Mouse (Mus musculus) midbrain, embryonic 10.5 days (tissue): ENCODE results near the gene Dcaf4. TPM values are rescaled to one million over a fixed set of nuclear protein-coding genes. Genes with fewer than 3 reads are reported as not detected.

Source experiments
- DNase-seq: peaks from one replicate; pipeline ENCODE4 v3.0.0-alpha.2; 2017; ENCODE audit warnings: low spot score
- H3K27ac ChIP-seq: fragments of 300-500 bp; sonication (generic); replicated peaks from 2 replicates; pipeline ENCODE4 v1.5.1; 2016; ENCODE audit warnings: mild to moderate bottlenecking
- H3K27me3 ChIP-seq: fragments of 300-500 bp; sonication (generic); 2 replicates; pipeline ENCODE4 v1.6.1; 2016; ENCODE audit warnings: low read depth, mild to moderate bottlenecking; ENCODE audit not compliant: poor library complexity, severe bottlenecking
- H3K36me3 ChIP-seq: fragments of 300-500 bp; sonication (generic); 2 replicates; pipeline ENCODE4 v1.6.1; 2016; ENCODE audit warnings: mild to moderate bottlenecking, moderate library complexity
- H3K4me1 ChIP-seq: fragments of 300-500 bp; sonication (generic); 2 replicates; pipeline ENCODE4 v1.6.1; 2016
- H3K4me3 ChIP-seq: fragments of 300-500 bp; sonication (generic); 2 replicates; pipeline ENCODE4 v1.5.1; 2016; ENCODE audit warnings: mild to moderate bottlenecking, moderate library complexity
- H3K9me3 ChIP-seq: fragments of 300-500 bp; sonication (generic); replicated peaks from 2 replicates; pipeline ENCODE4 v1.6.1; 2016; ENCODE audit warnings: mild to moderate bottlenecking
- WGBS: fragments of 180-500 bp; shearing (Covaris S2); methylation state at CpG from one replicate; pipeline ENCODE4 v1.1.7; 2016; 5-methylcytosine and 5-hydroxymethylcytosine counted together
- polyA plus RNA-seq: library from polyadenylated mRNA; unstranded; fragments of >200 nt; fragmentation: Nextera tagmentation; extraction: Ambion mirVana; gene quantifications from 2 replicates; pipeline ENCODE4 v1.2.1, GENCODE M21; 2016

Dcaf4 gene
- polyA plus RNA-seq, 1 experiment from 2014 or later: 23.8 TPM

GRCm38 (mm10) chr12:83527816-83528215 is 7.5 kb downstream of the Dcaf4 start:
- Histone ChIP-seq H3K27me3 (no peaks in the 10 kb centered on the region), H3K27ac (no peak overlapping the region), H3K4me3 (no peak overlapping the region), H3K36me3 (peaks cover 21% of the 10 kb centered on the region), H3K9me3 (no peaks in the 10 kb centered on the region), H3K4me1 (peaks cover 13% of the 10 kb centered on the region)
- DNase-seq: no peak
- WGBS: 73% methylated on average over 6 of the region's 6 CpGs

- Histone ChIP-seq H3K36me3 (peaks cover 26% of the 10 kb centered on the region), H3K4me3 (no peak overlapping the region), H3K4me1 (peaks cover 10% of the 10 kb centered on the region), H3K9me3 (no peaks in the 10 kb centered on the region), H3K27ac (no peak overlapping the region), H3K27me3 (no peaks in the 10 kb centered on the region)
- 90% methylated on average over 5 of the region's 5 CpGs for WGBS
- DNase-seq: no peak
Observed at GRCm38 (mm10) chr12:83528665-83529064, 8.4 kb downstream of the Dcaf4 start.

GRCm38 (mm10) chr12:83531992-83532391 is 11.7 kb downstream of the Dcaf4 start:
- no peak overlapping the region for H3K27ac ChIP-seq
- peaks cover 53% of the 10 kb centered on the region for H3K36me3 ChIP-seq
- no peak for DNase-seq
- H3K27me3 ChIP-seq: no peaks in the 10 kb centered on the region
- no peak overlapping the region for H3K4me3 ChIP-seq
- H3K4me1 ChIP-seq: peaks cover 5% of the 10 kb centered on the region; the same call in 1 of the 2 replicates
- 94% methylated on average over 6 of the region's 6 CpGs for WGBS
- H3K9me3 ChIP-seq: no peaks in the 10 kb centered on the region

- no peak overlapping the region for H3K27ac ChIP-seq
- peaks cover 4% of the 10 kb centered on the region; the same call in 1 of the 2 replicates for H3K4me1 ChIP-seq
- H3K9me3 ChIP-seq: no peaks in the 10 kb centered on the region
- DNase-seq: no peak
- no peaks in the 10 kb centered on the region for H3K27me3 ChIP-seq
- H3K4me3 ChIP-seq: no peak overlapping the region
- 94% methylated on average over 3 of the region's 3 CpGs for WGBS
- H3K36me3 ChIP-seq: peaks cover 62% of the 10 kb centered on the region
Observed at GRCm38 (mm10) chr12:83532966-83533365, 12.7 kb downstream of the Dcaf4 start.

GRCm38 (mm10) chr12:83534190-83534589 is 13.9 kb downstream of the Dcaf4 start:
- H3K27me3 ChIP-seq: no peaks in the 10 kb centered on the region
- peaks cover 69% of the 10 kb centered on the region for H3K36me3 ChIP-seq
- H3K4me1 ChIP-seq: 0 out of 2 replicates have a peak, but pooled peaks cover 2% of the 10 kb centered on the region
- H3K9me3 ChIP-seq: no peaks in the 10 kb centered on the region
- no peak overlapping the region for H3K27ac ChIP-seq
- no peak for DNase-seq
- 91% methylated on average over 3 of the region's 3 CpGs for WGBS
- H3K4me3 ChIP-seq: no peak overlapping the region

- Histone ChIP-seq H3K9me3 (no peaks in the 10 kb centered on the region), H3K4me3 (no peak overlapping the region), H3K27ac (no peak overlapping the region), H3K27me3 (no peaks in the 10 kb centered on the region), H3K36me3 (peaks cover 77% of the 10 kb centered on the region), H3K4me1 (0 out of 2 replicates have a peak, but pooled peaks cover 2% of the 10 kb centered on the region)
- no peak for DNase-seq
- 91% methylated on average over 11 of the region's 11 CpGs for WGBS
Observed at GRCm38 (mm10) chr12:83535428-83535827, 15.2 kb downstream of the Dcaf4 start.

GRCm38 (mm10) chr12:83536039-83536438 is 15.8 kb downstream of the Dcaf4 start:
- 86% methylated on average over 9 of the region's 9 CpGs for WGBS
- DNase-seq: no peak
- peaks cover 83% of the 10 kb centered on the region for H3K36me3 ChIP-seq

GRCm38 (mm10) chr12:83543997-83544396 is 23.7 kb downstream of the Dcaf4 start:
- H3K27me3 ChIP-seq: no peaks in the 10 kb centered on the region
- no peaks in the 10 kb centered on the region for H3K4me1 ChIP-seq
- no peak for DNase-seq
- H3K9me3 ChIP-seq: no peaks in the 10 kb centered on the region
- 93% methylated on average over 7 of the region's 7 CpGs for WGBS
- no peak overlapping the region for H3K4me3 ChIP-seq
- H3K27ac ChIP-seq: no peak overlapping the region
- H3K36me3 ChIP-seq: peaks cover 78% of the 10 kb centered on the region

More at GRCm38 (mm10) chr12:83536039-83536438, 15.8 kb downstream of the Dcaf4 start:
- Histone ChIP-seq H3K4me1 (0 out of 2 replicates have a peak, but pooled peaks cover 2% of the 10 kb centered on the region), H3K27me3 (no peaks in the 10 kb centered on the region), H3K27ac (no peak overlapping the region), H3K9me3 (no peaks in the 10 kb centered on the region), H3K4me3 (no peak overlapping the region)

- Histone ChIP-seq H3K36me3 (peaks cover 77% of the 10 kb centered on the region), H3K4me3 (no peak overlapping the region), H3K27ac (no peak overlapping the region), H3K27me3 (no peaks in the 10 kb centered on the region), H3K9me3 (no peaks in the 10 kb centered on the region), H3K4me1 (no peaks in the 10 kb centered on the region)
- no peak for DNase-seq
Observed at GRCm38 (mm10) chr12:83544791-83545190, 24.5 kb downstream of the Dcaf4 start.

- no peaks in the 10 kb centered on the region for H3K9me3 ChIP-seq
- H3K4me3 ChIP-seq: no peak overlapping the region
- H3K36me3 ChIP-seq: peaks cover 94% of the 10 kb centered on the region
- 91% methylated on average over 16 of the region's 16 CpGs for WGBS
- H3K4me1 ChIP-seq: no peaks in the 10 kb centered on the region
- no peak overlapping the region for H3K27ac ChIP-seq
- no peak for DNase-seq
- no peaks in the 10 kb centered on the region for H3K27me3 ChIP-seq
Observed at GRCm38 (mm10) chr12:83551305-83551704, 31.0 kb downstream of the Dcaf4 start.

- H3K27ac ChIP-seq: no peak overlapping the region
- H3K4me1 ChIP-seq: no peaks in the 10 kb centered on the region
- no peaks in the 10 kb centered on the region for H3K9me3 ChIP-seq
- no peak for DNase-seq
- no peak overlapping the region for H3K4me3 ChIP-seq
- no peaks in the 10 kb centered on the region for H3K27me3 ChIP-seq
- 88% methylated on average over 4 of the region's 4 CpGs for WGBS
- H3K36me3 ChIP-seq: peaks cover 97% of the 10 kb centered on the region
Observed at GRCm38 (mm10) chr12:83553816-83554215, 33.5 kb downstream of the Dcaf4 start.

- WGBS: 68% methylated on average over 9 of the region's 9 CpGs
- no peak for DNase-seq
- no peaks in the 10 kb centered on the region for H3K27me3 ChIP-seq
Observed at GRCm38 (mm10) chr12:83555605-83556004, 35.3 kb downstream of the Dcaf4 start.

GRCm38 (mm10) chr12:83558496-83558895 is 38.2 kb downstream of the Dcaf4 start:
- H3K27me3 ChIP-seq: no peaks in the 10 kb centered on the region
- H3K4me3 ChIP-seq: no peak overlapping the region
- H3K36me3 ChIP-seq: peaks cover 94% of the 10 kb centered on the region
- 0 out of 2 replicates have a peak, but pooled peaks cover 7% of the 10 kb centered on the region for H3K4me1 ChIP-seq
- 92% methylated on average over 7 of the region's 7 CpGs for WGBS
- H3K9me3 ChIP-seq: no peaks in the 10 kb centered on the region
- no peak overlapping the region for H3K27ac ChIP-seq
- DNase-seq: no peak

More at GRCm38 (mm10) chr12:83555605-83556004, 35.3 kb downstream of the Dcaf4 start:
- no peaks in the 10 kb centered on the region for H3K4me1 ChIP-seq
- H3K9me3 ChIP-seq: no peaks in the 10 kb centered on the region
- H3K36me3 ChIP-seq: peaks cover 95% of the 10 kb centered on the region
- H3K27ac ChIP-seq: no peak overlapping the region
- H3K4me3 ChIP-seq: no peak overlapping the region

GRCm38 (mm10) chr12:83560189-83560588 is 39.9 kb downstream of the Dcaf4 start:
- peaks cover 94% of the 10 kb centered on the region for H3K36me3 ChIP-seq
- H3K27ac ChIP-seq: no peak overlapping the region
- H3K4me1 ChIP-seq: 0 out of 2 replicates have a peak, but pooled peaks cover 7% of the 10 kb centered on the region
- H3K27me3 ChIP-seq: no peaks in the 10 kb centered on the region
- 79% methylated on average over 6 of the region's 6 CpGs for WGBS
- H3K9me3 ChIP-seq: no peaks in the 10 kb centered on the region
- H3K4me3 ChIP-seq: no peak overlapping the region
- no peak for DNase-seq
